Mouse (Mus musculus) ES-CJ7 (cell line): ENCODE results near the gene Tes3-ps.

ENCODE experiments used
- DNase-seq: peaks from one replicate; pipeline ENCODE4 v3.0.0; 2011; ENCODE audit warnings: low read depth, low spot score

The Tes3-ps gene

GRCm38 (mm10) chr13:49504510-49504909 lies 11.4 kb downstream of the Tes3-ps start, which contains the start of gene Ecm2:
TSS of gene Ecm2 (plus strand) at chr13:49504810.
- DNase-seq, result no peak

GRCm38 (mm10) chr13:49505776-49506175 lies 12.7 kb downstream of the Tes3-ps start:
- no peak for DNase-seq

GRCm38 (mm10) chr13:49507176-49507575 lies 14.1 kb downstream of the Tes3-ps start:
- DNase-seq, result no peak

- no peak for DNase-seq
These were observed 25.6 kb downstream of the Tes3-ps start for GRCm38 (mm10) chr13:49518761-49519160.

GRCm38 (mm10) chr13:49526235-49526634 lies 33.1 kb downstream of the Tes3-ps start:
- DNase-seq, result no peak

GRCm38 (mm10) chr13:49530636-49531035 lies 37.5 kb downstream of the Tes3-ps start:
- DNase-seq, result no peak

- no peak for DNase-seq
These were observed 43.8 kb downstream of the Tes3-ps start for GRCm38 (mm10) chr13:49536946-49537345.

GRCm38 (mm10) chr13:49538693-49539092 lies 45.6 kb downstream of the Tes3-ps start:
- no peak for DNase-seq

GRCm38 (mm10) chr13:49544279-49544678 lies 51.2 kb downstream of the Tes3-ps start, which contains the start of gene Aspn:
TSS of gene Aspn (plus strand) at chr13:49544443.
- DNase-seq, result no peak

GRCm38 (mm10) chr13:49545646-49546045 lies 52.5 kb downstream of the Tes3-ps start:
- DNase-seq, result no peak
